ENCODE assay signal across 8 mouse cellular contexts in genomic region chr3:104675258-104675851, GRCm38 (mm10). TPM values are rescaled to one million over a fixed set of nuclear protein-coding genes. Genes with fewer than 3 reads are reported as not detected.
DNase-seq lines count a peak whose midpoint lies in the region; ATAC-seq lines count a peak whose summit lies in the region.

No protein-coding gene starts in this region.

- peak overlapping the region; percentile 72 for H3K4me2 ChIP-seq in embryonic facial prominence, embryonic 12.5 days (replicated peaks)

- H3K4me1 ChIP-seq in embryonic facial prominence, embryonic 12.5 days: peaks cover 34% of the 10 kb centered on the region

- H3K4me3 ChIP-seq in embryonic facial prominence, embryonic 12.5 days: peak overlapping the region; percentile 37

- peak overlapping the region; percentile 46; the same call in 1 of the 2 replicates for H3K9ac ChIP-seq in embryonic facial prominence, embryonic 12.5 days

- no peaks in the 10 kb centered on the region for H3K9me3 ChIP-seq in embryonic facial prominence, embryonic 12.5 days

- no peaks in the 10 kb centered on the region for H3K36me3 ChIP-seq in embryonic facial prominence, embryonic 12.5 days

- ATAC-seq in embryonic facial prominence, embryonic 12.5 days (ENCODE audit: insufficient number of reproducible peaks, insufficient read depth, low FRiP score, low TSS enrichment): peak; percentile 42; the same call in 1 of the 2 replicates
- ATAC-seq in monocyte, adult 5-6 weeks (replicated peaks; ENCODE audit: insufficient number of reproducible peaks, low FRiP score, low TSS enrichment, poor library complexity, severe bottlenecking): peak; percentile 51

- DNase-seq in 416B (ENCODE audit: low read depth): peak; percentile 63
- peak; percentile 79 for DNase-seq in adrenal gland, postnatal 25 days
- peak; percentile 77 for DNase-seq in heart, adult 8-10 months (ENCODE audit: low spot score)
- peak; percentile 68 to 84 for DNase-seq in kidney, adult 8-10 months
- peak; percentile 85 for DNase-seq in liver
- peak; percentile 65 to 79 for DNase-seq in spleen, postnatal 14 days (ENCODE audit: low spot score in 2 of 2)

- 4% methylated on average over 23 of the region's 23 CpGs for WGBS in embryonic facial prominence, embryonic 12.5 days

- no peaks in the 10 kb centered on the region for H3K27me3 ChIP-seq in embryonic facial prominence, embryonic 12.5 days

- H3K27ac ChIP-seq in embryonic facial prominence, embryonic 12.5 days: no peak overlapping the region

RNA-seq across cellular contexts. Expression of gene Slc16a1, which starts 36.9 kb away (rescaled TPM):
- 26.1 and 31.4 TPM in 2 replicates for total RNA-seq in adrenal gland, postnatal 25 days (2021)
- polyA plus RNA-seq in embryonic facial prominence, embryonic 12.5 days (2016; fragmentation: Nextera tagmentation; extraction: Ambion mirVana): 30.8 and 35.7 TPM in 2 replicates
- total RNA-seq in heart, adult 8-10 months (2022): 100 to 1,000 TPM; 150 to 176 (median 163) TPM
- 4.8 to 7.0 TPM (median 6.2 TPM) in 3 replicates for total RNA-seq in monocyte, adult 5-6 weeks (2017)
